Mouse (Mus musculus) neural tube, embryonic 11.5 days (tissue): ENCODE measurements around the gene Gm49355. TPM values are rescaled to one million over a fixed set of nuclear protein-coding genes. Genes with fewer than 3 reads are reported as not detected.
A peak's percentile ranks its signal among the peaks of the same experiment; 100 is the strongest.

Experiments
- ATAC-seq: fragments of 200-750 bp; cut with Nextera tagmentation; 2 replicates; pipeline ENCODE4 v1.8.0; 2017; ENCODE audit warnings: moderate number of reproducible peaks, mild to moderate bottlenecking, moderate TSS enrichment, moderate library complexity; ENCODE audit not compliant: insufficient read depth, low FRiP score, low TSS enrichment
- DNase-seq: peaks from one replicate; pipeline ENCODE4 v3.0.0-alpha.2; 2015; ENCODE audit warnings: low spot score
- H3K27ac ChIP-seq: fragments of 300-500 bp; sonication (generic); 2 replicates; pipeline ENCODE4 v1.5.1; 2014; ENCODE audit warnings: low read depth, mild to moderate bottlenecking, low read length
- H3K27me3 ChIP-seq: fragments of 300-500 bp; sonication (generic); 2 replicates; pipeline ENCODE4 v1.6.1; 2014; ENCODE audit warnings: mild to moderate bottlenecking, low read length, mixed read lengths; ENCODE audit not compliant: control insufficient read depth, insufficient read depth
- H3K36me3 ChIP-seq: fragments of 300-500 bp; sonication (generic); 2 replicates; pipeline ENCODE4 v1.6.1; 2014; ENCODE audit warnings: mild to moderate bottlenecking, low read length, moderate library complexity, mixed read lengths; ENCODE audit not compliant: control insufficient read depth, insufficient read depth
- H3K4me1 ChIP-seq: fragments of 300-500 bp; sonication (generic); 2 replicates; pipeline ENCODE4 v1.6.1; 2014; ENCODE audit warnings: low read length, mixed read lengths; ENCODE audit not compliant: control insufficient read depth, insufficient read depth
- H3K4me2 ChIP-seq: fragments of 300-500 bp; sonication (generic); 2 replicates; pipeline ENCODE4 v1.6.1; 2014; ENCODE audit warnings: low read depth, mild to moderate bottlenecking, moderate library complexity
- H3K4me3 ChIP-seq: fragments of 300-500 bp; sonication (generic); 2 replicates; pipeline ENCODE4 v1.5.1; 2014; ENCODE audit warnings: low read depth, low read length
- H3K9ac ChIP-seq: fragments of 300-500 bp; sonication (generic); 2 replicates; pipeline ENCODE4 v1.6.1; 2014; ENCODE audit warnings: mild to moderate bottlenecking, low read length
- H3K9me3 ChIP-seq: fragments of 300-500 bp; sonication (generic); 2 replicates; pipeline ENCODE4 v1.6.1; 2016; ENCODE audit warnings: low read length; ENCODE audit not compliant: control insufficient read depth
- WGBS: fragments of 180-500 bp; shearing (Covaris S2); extraction: QIAGEN DNeasy Blood & Tissue Kit; methylation state at CpG from one replicate; pipeline ENCODE4 v1.1.7; 2014; 5-methylcytosine and 5-hydroxymethylcytosine counted together
- polyA plus RNA-seq: library from polyadenylated mRNA; unstranded; fragments of >200 nt; fragmentation: Nextera tagmentation; extraction: Ambion mirVana; gene quantifications from 2 replicates; pipeline ENCODE4 v1.2.1, GENCODE M21; 2014

The Gm49355 gene
- polyA plus RNA-seq, 1 experiment from 2014 or later = 0.12 TPM

- Histone ChIP-seq H3K4me2 (no peak overlapping the region), H3K36me3 (no peaks in the 10 kb centered on the region), H3K27ac (no peak overlapping the region), H3K4me3 (no peak overlapping the region), H3K9me3 (no peaks in the 10 kb centered on the region), H3K4me1 (no peaks in the 10 kb centered on the region; the same call in 1 of the 2 replicates), H3K9ac (no peak overlapping the region), H3K27me3 (peaks cover 99% of the 10 kb centered on the region)
- DNase-seq (peak; percentile 57), ATAC-seq (no peak)
- under 1% methylated on average over 50 of the region's 50 CpGs for WGBS
Measured at GRCm38 (mm10) chr14:12346011-12346864, 62.5 kb downstream of the Gm49355 start.

DNA sequence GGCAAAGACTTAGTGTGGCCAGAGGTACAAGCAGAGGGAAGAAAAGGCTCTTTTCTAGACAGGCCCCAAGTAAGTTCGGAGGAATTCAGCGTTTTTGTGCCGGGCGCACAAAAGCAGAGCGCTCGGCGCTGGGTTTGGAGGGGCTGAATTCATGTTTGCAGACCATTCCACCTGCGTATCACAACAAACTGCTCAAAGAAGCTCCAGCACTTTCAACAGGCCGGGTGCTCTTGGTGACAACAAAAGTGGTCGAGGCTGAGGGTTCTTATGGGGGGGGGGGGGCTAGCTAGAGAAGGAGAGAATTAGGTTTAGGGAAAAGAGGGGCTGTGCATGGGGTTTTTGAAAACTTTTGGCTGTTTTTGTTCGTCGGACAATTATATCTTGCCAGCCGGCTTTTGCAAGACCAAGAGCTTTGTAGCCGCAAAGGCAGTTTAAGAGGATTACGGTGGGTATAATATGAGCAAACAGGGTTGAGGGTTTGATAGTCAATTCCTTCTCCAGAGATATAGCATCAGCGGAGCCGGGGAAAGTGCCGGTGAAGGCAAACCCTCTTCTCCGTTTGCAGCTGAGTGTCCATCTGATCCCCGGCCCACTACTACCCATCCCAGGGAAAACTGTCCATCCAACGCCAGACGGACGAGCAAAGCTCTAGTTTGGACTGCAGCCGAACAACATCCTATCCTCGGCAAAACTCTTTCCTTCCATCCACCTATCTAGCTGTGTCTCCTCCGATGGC, 63.3 kb downstream of the Gm49355 start:
- H3K9ac ChIP-seq = no peak overlapping the region

DNA sequence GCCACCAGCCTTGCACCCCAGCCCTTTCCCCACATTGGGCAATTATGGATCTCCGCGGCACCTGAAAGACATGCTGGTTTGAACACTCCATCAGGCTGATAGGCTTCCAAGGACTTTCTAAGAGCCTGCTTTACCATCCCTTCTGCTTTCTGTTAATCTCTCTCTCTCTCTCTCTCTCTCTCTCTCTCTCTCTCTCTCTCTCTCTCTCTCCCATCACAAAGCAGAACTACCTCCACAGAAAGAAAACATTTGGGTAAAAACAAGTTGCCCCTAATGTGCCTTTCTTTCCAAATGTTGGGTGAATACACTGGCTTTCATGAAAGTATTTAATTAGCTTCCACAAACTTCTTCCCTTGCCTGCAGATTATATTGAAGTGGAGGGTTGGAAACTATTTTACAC, 64.3 kb downstream of the Gm49355 start, which contains the start of gene Fezf2:
Fezf2 (minus strand) TSS at position 101 of the 400 bp plus-strand sequence.
- Histone ChIP-seq H3K36me3 (no peaks in the 10 kb centered on the region), H3K4me2 (no peak within 1 kb of the TSS), H3K9me3 (no peaks in the 10 kb centered on the region), H3K27me3 (peaks cover 96% of the 10 kb centered on the region), H3K27ac (no peak within 1 kb of the TSS), H3K9ac (no peak within 1 kb of the TSS), H3K4me3 (no peak within 1 kb of the TSS), H3K4me1 (no peaks in the 10 kb centered on the region; the same call in 1 of the 2 replicates)
- WGBS = 0% methylated on average over 2 of the region's 2 CpGs
- ATAC-seq (no peak), DNase-seq (no peak)

More for the DNA sequence above, 63.3 kb downstream of the Gm49355 start:
- H3K27ac ChIP-seq = no peak overlapping the region
- H3K9me3 ChIP-seq = no peaks in the 10 kb centered on the region
- no peaks in the 10 kb centered on the region; the same call in 1 of the 2 replicates for H3K4me1 ChIP-seq
- ATAC-seq (no peak), DNase-seq (peak; percentile 51)
- peaks cover 99% of the 10 kb centered on the region for H3K27me3 ChIP-seq
- no peak overlapping the region for H3K4me2 ChIP-seq
- under 1% methylated on average over 26 of the region's 26 CpGs for WGBS
- no peaks in the 10 kb centered on the region for H3K36me3 ChIP-seq
- H3K4me3 ChIP-seq = no peak overlapping the region

DNA sequence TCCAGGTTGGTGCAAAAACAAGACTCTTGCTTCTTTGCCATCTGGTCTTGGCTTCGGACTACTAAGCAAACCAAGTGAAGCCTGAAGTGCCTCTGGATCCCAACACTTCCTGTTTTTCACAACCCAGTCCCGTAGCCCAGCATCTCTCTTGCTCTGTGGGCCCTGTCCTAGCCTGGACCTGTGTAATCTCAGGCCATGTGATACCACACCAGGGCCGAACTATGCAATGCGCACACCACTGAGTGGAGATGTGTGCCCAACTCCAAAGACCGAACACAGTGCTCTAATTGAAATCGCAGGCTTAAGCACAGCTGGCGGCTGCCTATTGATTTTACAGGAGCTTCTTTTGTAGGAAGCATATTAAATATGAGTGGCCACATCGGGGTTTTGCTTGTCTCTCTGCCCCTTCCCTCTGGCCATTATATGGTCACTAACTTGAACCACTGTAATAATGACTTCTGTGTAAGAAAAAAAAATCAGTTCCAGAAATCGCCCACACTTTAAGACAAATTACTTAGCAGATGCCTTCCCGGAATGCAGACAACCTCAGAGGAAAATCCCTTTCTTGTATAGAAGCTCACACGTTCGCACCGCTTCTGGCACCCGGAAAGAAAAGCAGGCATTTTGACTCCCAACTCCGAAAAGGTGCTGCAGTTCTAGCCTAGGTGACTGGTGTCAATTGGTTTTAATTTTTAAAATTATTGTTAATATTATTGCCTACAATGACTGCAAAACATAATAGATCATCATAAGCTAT, 65.7 kb downstream of the Gm49355 start:
- 4% methylated on average over 15 of the region's 15 CpGs for WGBS
- no peak overlapping the region for H3K4me2 ChIP-seq
- no peaks in the 10 kb centered on the region for H3K9me3 ChIP-seq
- DNase-seq (peak; percentile 23), ATAC-seq (no peak)
- no peaks in the 10 kb centered on the region; the same call in 1 of the 2 replicates for H3K4me1 ChIP-seq
- no peak overlapping the region for H3K27ac ChIP-seq
- H3K36me3 ChIP-seq = no peaks in the 10 kb centered on the region
- peaks cover 86% of the 10 kb centered on the region for H3K27me3 ChIP-seq
- H3K9ac ChIP-seq = no peak overlapping the region
- H3K4me3 ChIP-seq = no peak overlapping the region

DNA sequence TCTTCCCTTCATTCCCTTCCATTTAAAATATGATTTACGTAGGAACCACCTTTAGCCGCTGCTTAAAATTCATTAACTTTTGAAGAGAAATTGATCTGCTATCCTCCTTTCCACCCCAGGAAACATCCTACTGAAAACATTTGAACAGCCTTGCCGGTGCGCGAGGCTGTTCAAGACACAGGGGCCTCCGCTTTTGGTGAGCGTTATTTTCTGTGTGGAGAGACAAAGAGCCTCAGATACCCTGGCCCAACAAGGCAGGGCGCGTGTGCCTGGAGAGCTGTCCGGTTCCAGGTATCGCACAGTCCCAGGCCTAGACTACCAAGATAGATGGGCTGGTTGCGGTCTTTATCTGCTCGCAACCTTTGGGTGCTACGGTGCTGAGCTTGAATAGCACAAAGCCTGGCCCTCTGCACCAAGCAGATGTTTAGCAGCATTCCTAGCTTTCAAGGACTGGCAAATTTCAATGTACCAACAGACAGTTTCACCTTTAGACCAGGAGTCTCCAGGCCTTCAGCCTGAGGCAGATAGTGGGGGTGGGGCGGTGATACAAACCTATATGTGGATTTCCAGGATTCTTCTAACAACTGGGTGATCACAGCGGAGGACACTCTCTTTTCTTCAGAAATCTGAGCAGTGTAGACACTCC, 66.6 kb downstream of the Gm49355 start:
- no peak overlapping the region for H3K4me3 ChIP-seq
- H3K27me3 ChIP-seq = peaks cover 81% of the 10 kb centered on the region
- no peak overlapping the region for H3K27ac ChIP-seq
- no peak overlapping the region for H3K9ac ChIP-seq
- 6% methylated on average over 16 of the region's 16 CpGs for WGBS
- H3K4me2 ChIP-seq = no peak overlapping the region
- ATAC-seq (no peak), DNase-seq (peak; percentile 32)
- no peaks in the 10 kb centered on the region for H3K9me3 ChIP-seq
- H3K4me1 ChIP-seq = no peaks in the 10 kb centered on the region
- H3K36me3 ChIP-seq = no peaks in the 10 kb centered on the region

Other genes with a start within 250 kb of the Gm49355 start
- gene 3830406C13Rik, start 197 bp downstream of the Gm49355 start, polyA plus RNA-seq = 20.7 and 21.3 TPM in 2 replicates
- not detected in 2 replicates for gene Fezf2, start 64.2 kb downstream of the Gm49355 start, polyA plus RNA-seq